Mouse (Mus musculus) cerebellum, postnatal 14 days (tissue): ENCODE data around the gene Ubac2.
A peak's percentile ranks its signal among the peaks of the same experiment; 100 is the strongest.

ENCODE experiments used
- DNase-seq, 2 experiments: peaks; one replicate each; pipeline ENCODE4 v3.0.0; 2021; ENCODE audit warnings: mixed read lengths in 2 of 2

The Ubac2 gene

DNA sequence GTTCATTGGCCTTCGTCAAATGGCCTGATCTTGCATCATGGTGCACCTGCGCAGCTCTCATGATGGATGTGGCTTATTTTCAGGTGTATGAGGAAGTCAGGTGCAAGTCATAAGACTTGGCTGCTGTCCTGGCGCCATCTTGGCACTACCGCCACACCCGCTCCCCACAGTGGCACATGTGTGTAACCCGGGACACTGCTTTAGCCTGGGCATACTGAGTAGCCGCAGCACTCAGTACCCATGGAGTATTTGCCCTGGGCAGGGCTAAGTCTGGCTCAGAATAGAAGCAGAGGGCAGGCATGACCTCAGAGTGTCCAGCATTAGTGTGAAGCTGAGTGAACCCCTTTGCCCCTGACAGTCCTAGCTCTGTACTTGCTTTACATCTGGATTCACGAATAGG is 49.0 kb downstream of the Ubac2 start:
- no peak for DNase-seq

GRCm38 (mm10) chr14:121928375-121929137 is 50.1 kb downstream of the Ubac2 start:
- DNase-seq = peak; percentile 68 to 74

DNA sequence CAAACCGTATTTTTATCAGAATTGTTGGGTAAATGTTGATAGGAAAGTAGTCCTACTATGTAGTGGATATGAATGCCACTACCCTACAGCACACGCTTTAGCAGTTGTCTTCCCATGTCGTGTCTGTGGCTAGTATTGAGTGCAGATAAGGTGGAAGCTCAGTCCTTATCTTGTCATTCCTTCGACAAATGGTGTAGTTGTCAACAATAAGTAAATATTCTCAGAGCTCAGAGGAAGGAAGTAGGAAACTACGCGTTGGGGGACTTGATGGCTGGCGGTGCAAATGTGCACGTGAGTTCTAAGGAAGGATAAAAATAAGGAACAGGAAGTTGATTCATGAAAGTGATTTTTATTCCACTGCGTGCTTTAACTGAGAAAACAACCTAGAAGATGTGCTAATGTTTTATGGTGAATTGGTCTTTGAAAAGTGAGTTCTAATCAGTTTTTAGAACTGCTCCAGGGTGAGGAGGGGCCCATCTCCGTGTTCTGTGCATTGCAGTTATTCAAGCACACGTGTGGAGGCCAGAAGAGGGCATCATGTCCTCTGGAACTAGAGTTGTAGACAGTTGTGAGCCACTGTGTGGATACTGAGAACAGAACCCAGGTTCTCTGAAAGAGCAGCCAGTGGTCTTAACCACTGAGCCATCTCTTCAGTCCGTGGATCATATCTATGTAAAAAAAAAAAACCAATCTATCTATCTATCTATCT is 51.0 kb downstream of the Ubac2 start:
- no peak for DNase-seq

DNA sequence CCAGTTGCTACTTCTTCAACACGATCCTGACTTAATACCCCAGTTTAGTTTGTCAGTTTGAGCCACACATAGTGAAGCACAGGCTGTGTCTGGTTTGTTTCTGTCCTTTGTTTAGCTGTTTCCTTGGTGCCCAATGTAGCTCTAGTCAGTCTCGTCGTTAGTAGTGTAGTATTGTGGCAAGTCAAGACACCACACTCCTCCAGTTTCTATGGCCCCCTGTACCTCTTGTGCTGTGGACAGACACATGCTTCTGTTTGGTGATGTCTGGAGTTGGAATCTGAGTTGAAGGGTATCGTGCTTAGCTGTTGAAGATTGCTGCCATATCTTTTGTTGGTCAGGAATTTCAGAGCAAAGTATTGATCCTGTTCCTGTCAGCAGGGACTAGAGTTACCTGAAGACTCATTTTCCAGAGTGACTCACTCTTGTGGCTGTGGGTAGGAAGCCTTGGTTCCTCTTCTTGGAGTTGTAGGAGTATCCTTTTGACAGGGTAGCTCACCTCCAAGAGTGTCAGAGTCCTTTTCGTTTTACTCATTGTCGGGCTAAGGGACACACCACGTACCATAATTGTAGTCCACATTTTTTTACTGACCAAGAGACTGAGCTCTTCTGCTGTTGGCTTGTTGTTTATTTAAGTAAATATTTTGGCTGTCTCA is 52.4 kb downstream of the Ubac2 start:
- DNase-seq = no peak

DNA sequence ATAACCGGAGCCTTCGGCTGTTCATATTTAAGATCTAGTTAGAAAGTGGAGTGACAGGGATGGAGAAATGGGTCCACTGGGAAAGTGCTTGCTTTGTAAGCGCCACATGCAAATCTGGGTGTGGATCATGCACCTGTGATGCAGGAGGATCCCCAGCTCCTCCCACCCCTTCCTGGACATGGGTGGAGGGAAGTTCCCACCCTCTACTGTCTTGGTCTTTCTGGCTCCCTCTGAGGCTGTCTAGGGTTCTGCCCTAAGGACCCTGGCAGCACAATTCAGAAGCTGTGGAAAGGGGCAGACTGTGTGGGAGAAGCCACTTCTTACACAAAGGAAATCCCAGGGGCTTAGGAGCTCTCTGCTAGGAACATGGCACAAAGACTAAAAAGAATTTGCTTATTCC is 53.2 kb downstream of the Ubac2 start:
- no peak for DNase-seq

GRCm38 (mm10) chr14:121932180-121932579 is 53.8 kb downstream of the Ubac2 start:
- DNase-seq = no peak

- DNase-seq = no peak
These were observed 55.6 kb downstream of the Ubac2 start for GRCm38 (mm10) chr14:121933906-121934596.

- no peak for DNase-seq
These were observed 56.2 kb downstream of the Ubac2 start for GRCm38 (mm10) chr14:121934597-121934946.

DNA sequence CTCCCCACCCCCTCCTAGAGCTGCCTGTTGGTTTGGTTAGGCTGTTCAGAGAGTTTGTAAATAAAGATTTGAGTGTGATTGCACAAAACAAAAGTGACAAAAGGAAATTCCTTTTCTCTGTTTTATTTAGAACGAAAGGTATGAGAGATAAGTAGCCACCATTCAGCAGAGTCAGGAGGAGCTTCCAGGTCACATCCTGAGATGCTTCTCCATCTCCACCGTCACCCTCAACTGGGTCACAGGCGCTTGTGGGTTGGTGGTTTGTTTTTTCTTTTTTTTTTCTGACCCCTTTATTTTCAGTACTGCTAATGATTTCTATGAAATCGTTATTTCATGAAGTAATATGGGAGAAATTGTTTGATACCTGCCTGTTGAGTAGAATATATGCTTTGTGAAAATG is 57.9 kb downstream of the Ubac2 start:
- no peak for DNase-seq

DNA sequence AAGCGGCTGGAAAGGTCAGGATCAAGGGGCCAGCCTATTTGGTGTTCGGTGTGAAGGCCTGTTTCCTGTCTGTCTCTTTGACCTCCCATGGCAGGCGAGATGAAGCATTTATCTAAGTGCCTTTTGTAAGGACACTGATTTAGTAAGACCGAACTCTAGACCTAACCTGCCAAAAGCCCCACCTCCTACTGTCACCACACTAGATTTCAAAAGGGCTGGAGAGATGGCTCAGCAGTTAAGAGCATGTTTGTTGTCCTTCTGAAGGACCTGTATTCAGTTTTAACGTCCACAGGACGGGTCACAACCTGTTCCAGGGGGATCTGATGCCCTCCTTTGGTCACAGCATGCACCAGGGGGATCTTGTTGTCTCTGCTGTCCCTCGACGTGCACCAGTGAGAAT is 58.4 kb downstream of the Ubac2 start:
- DNase-seq = no peak

- DNase-seq = no peak
These were observed 59.3 kb downstream of the Ubac2 start for GRCm38 (mm10) chr14:121937601-121938255.

GRCm38 (mm10) chr14:121938256-121939191 is 60.1 kb downstream of the Ubac2 start:
- DNase-seq = no peak

DNA sequence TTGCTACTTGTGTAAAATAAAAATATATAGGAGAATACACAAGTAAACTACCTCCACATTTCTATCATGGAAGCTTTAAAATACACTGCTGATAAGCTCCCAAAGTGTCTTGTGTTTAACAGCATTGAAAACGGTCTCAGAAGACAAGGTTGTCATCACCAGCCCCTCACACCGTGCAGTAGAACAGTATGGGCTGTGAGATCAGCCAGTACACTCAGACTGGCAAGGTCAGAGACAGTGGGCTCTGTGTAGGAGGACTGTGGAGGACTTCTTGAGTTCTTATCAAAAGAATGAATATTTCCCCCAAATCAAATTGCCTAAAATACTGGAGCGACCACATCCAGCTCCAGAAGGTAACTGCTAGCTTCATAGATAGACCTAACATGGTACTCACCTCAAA is 61.2 kb downstream of the Ubac2 start:
- DNase-seq = no peak

GRCm38 (mm10) chr14:121946131-121946530 is 67.7 kb downstream of the Ubac2 start:
- no peak for DNase-seq

GRCm38 (mm10) chr14:121946728-121947127 is 68.3 kb downstream of the Ubac2 start:
- DNase-seq = no peak

- DNase-seq = no peak
These were observed 68.9 kb downstream of the Ubac2 start for GRCm38 (mm10) chr14:121947201-121947760.

DNA sequence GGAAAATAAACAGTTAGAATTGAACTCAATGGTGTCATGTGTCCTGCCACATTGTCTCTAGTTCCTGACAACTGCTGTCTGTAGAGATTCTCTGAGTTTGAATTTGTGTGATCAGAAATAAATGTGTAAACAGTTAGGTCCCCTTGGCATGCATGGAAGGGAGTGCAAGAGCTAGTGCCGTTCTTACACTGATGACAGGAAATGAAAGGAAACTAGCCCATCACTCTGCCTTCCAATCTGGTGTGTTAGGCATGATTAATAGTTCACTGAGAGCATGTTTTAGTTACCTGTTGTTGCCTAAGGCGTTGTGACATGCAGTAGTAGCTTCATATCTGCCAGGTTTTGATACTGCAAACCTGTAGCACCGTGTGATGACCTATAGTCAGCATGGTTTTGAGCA is 69.5 kb downstream of the Ubac2 start:
- DNase-seq = no peak

DNA sequence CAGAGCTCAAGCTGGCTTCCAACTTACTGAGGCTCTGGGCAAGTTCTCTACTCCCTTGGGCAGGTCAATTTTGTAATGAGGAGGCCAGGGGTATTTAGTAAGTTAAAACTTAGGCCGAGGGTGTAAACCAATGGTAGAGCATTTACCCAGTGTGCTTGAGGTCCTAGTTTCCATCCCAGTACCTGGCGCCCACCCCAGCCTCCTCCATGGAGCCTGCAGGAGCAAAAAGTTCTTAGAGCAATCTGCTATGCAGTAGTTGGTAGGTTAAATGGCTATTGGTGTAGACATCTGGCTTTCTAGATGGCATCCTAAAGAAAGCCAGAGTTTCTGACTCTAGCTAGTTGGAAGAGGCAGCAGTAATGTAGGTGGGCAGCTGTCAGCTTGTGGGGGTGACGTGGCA is 71.0 kb downstream of the Ubac2 start:
- no peak for DNase-seq

DNA sequence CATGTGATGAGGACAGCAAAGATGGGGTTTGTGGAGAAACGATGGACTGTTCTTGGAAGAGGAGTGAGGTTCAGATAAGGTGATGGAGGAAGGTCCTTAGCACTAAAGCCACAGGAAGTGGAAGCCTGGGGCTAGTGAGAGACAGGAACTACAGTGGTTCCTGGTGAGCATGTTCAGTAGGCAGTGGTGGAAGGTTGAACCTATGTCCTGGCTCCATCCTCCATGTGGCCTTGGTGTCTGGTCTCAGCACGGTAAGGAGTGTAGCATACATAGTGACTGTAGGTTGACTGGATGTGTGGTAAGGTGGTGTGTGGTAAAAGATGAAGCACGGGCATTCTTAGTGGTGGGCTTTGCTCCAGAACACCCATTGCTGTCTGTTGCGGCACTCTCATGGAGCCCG is 71.5 kb downstream of the Ubac2 start:
- no peak for DNase-seq

- no peak for DNase-seq
These were observed 73.1 kb downstream of the Ubac2 start for GRCm38 (mm10) chr14:121951399-121952045.

DNA sequence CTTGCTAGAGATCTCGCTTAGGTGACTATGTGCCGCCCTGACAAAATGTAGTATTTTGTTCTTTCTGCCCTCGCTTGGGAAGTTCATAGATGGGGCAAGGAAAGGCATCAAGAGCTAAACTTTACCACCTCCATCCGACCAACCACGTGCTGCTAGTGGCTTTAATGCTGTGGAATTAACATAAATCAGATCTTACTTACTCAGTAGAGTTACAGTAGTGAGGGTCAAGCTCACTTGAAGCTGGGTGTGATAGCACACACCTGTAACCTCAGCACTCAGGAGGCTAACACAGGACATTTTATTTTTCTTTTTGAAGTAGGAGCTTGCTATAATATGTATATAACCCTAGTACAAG is 73.6 kb downstream of the Ubac2 start:
- DNase-seq = no peak
